Mouse (Mus musculus): ENCODE results near the gene Igdcc3. TPM values are rescaled to one million over a fixed set of nuclear protein-coding genes. Genes with fewer than 3 reads are reported as not detected.

Gene Igdcc3
- polyA plus RNA-seq, 1 experiment from 2014 or later: 17.0 TPM

- no peak overlapping the region for H3K4me2 ChIP-seq (ENCODE audit: low read depth, low read length)
- peak; percentile 35; the same call in 1 of the 2 replicates for ATAC-seq (replicated peaks; ENCODE audit: insufficient number of reproducible peaks, low FRiP score, low TSS enrichment, low read depth)
Observed at GRCm38 (mm10) chr9:65196738-65197569, 56.0 kb downstream of the Igdcc3 start.

GRCm38 (mm10) chr9:65197826-65198225 lies 56.8 kb downstream of the Igdcc3 start:
- DNase-seq (ENCODE audit: low spot score) (no peak), ATAC-seq (replicated peaks; ENCODE audit: insufficient number of reproducible peaks, low FRiP score, low TSS enrichment, low read depth) (no peak)
- H3K36me3 ChIP-seq (replicated peaks; ENCODE audit: control insufficient read depth, insufficient read depth, low read depth, low read length): no peaks in the 10 kb centered on the region
- H3K9ac ChIP-seq (replicated peaks; ENCODE audit: low read length): no peak overlapping the region
- H3K4me1 ChIP-seq (ENCODE audit: control insufficient read depth, insufficient read depth, low read length): peaks cover 8% of the 10 kb centered on the region
- no peaks in the 10 kb centered on the region for H3K9me3 ChIP-seq (replicated peaks; ENCODE audit: control insufficient read depth, low read length)
- no peaks in the 10 kb centered on the region for H3K27me3 ChIP-seq (ENCODE audit: control insufficient read depth, insufficient read depth, low read length)
- WGBS: 87% methylated on average over 6 of the region's 6 CpGs
- H3K4me3 ChIP-seq (ENCODE audit: low read depth, low read length): no peak overlapping the region
- H3K4me2 ChIP-seq (ENCODE audit: low read depth, low read length): no peak overlapping the region
- H3K27ac ChIP-seq (replicated peaks; ENCODE audit: low read depth, low read length): no peak overlapping the region

More at GRCm38 (mm10) chr9:65196738-65197569, 56.0 kb downstream of the Igdcc3 start:
- Histone ChIP-seq H3K9me3 (replicated peaks; ENCODE audit: control insufficient read depth, low read length) (no peaks in the 10 kb centered on the region), H3K9ac (replicated peaks; ENCODE audit: low read length) (no peak overlapping the region; the same call in 1 of the 2 replicates), H3K27ac (replicated peaks; ENCODE audit: low read depth, low read length) (0 out of 2 replicates have a peak overlapping the region, but pooled peaks have one; percentile 20), H3K36me3 (replicated peaks; ENCODE audit: control insufficient read depth, insufficient read depth, low read depth, low read length) (no peaks in the 10 kb centered on the region), H3K27me3 (ENCODE audit: control insufficient read depth, insufficient read depth, low read length) (no peaks in the 10 kb centered on the region), H3K4me1 (ENCODE audit: control insufficient read depth, insufficient read depth, low read length) (peaks cover 9% of the 10 kb centered on the region), H3K4me3 (ENCODE audit: low read depth, low read length) (no peak overlapping the region)
- 21% methylated on average over 26 of the region's 26 CpGs for WGBS
- DNase-seq (ENCODE audit: low spot score): peak; percentile 93

- Histone ChIP-seq H3K4me1 (ENCODE audit: control insufficient read depth, insufficient read depth, low read length) (peaks cover 8% of the 10 kb centered on the region), H3K27ac (replicated peaks; ENCODE audit: low read depth, low read length) (no peak overlapping the region), H3K4me2 (ENCODE audit: low read depth, low read length) (no peak overlapping the region), H3K4me3 (ENCODE audit: low read depth, low read length) (no peak overlapping the region), H3K27me3 (ENCODE audit: control insufficient read depth, insufficient read depth, low read length) (no peaks in the 10 kb centered on the region), H3K9me3 (replicated peaks; ENCODE audit: control insufficient read depth, low read length) (no peaks in the 10 kb centered on the region), H3K36me3 (replicated peaks; ENCODE audit: control insufficient read depth, insufficient read depth, low read depth, low read length) (no peaks in the 10 kb centered on the region), H3K9ac (replicated peaks; ENCODE audit: low read length) (no peak overlapping the region; the same call in 1 of the 2 replicates)
- DNase-seq (ENCODE audit: low spot score) (no peak), ATAC-seq (replicated peaks; ENCODE audit: insufficient number of reproducible peaks, low FRiP score, low TSS enrichment, low read depth) (no peak)
- 62% methylated on average over 7 of the region's 7 CpGs for WGBS
Observed at GRCm38 (mm10) chr9:65199723-65200122, 58.7 kb downstream of the Igdcc3 start.

- no peaks in the 10 kb centered on the region for H3K9me3 ChIP-seq (replicated peaks; ENCODE audit: control insufficient read depth, low read length)
- no peak overlapping the region for H3K9ac ChIP-seq (replicated peaks; ENCODE audit: low read length)
- no peak for ATAC-seq (replicated peaks; ENCODE audit: insufficient number of reproducible peaks, low FRiP score, low TSS enrichment, low read depth)
- H3K4me3 ChIP-seq (ENCODE audit: low read depth, low read length): no peak overlapping the region
- no peak overlapping the region for H3K4me2 ChIP-seq (ENCODE audit: low read depth, low read length)
- H3K4me1 ChIP-seq (ENCODE audit: control insufficient read depth, insufficient read depth, low read length): peaks cover 3% of the 10 kb centered on the region
- no peaks in the 10 kb centered on the region for H3K27me3 ChIP-seq (ENCODE audit: control insufficient read depth, insufficient read depth, low read length)
- H3K36me3 ChIP-seq (replicated peaks; ENCODE audit: control insufficient read depth, insufficient read depth, low read depth, low read length): no peaks in the 10 kb centered on the region
- DNase-seq (ENCODE audit: low spot score): no peak
- H3K27ac ChIP-seq (replicated peaks; ENCODE audit: low read depth, low read length): no peak overlapping the region
- WGBS: 79% methylated on average over 1 of the region's 1 CpGs
Observed at GRCm38 (mm10) chr9:65200606-65201005, 59.6 kb downstream of the Igdcc3 start.

- Histone ChIP-seq H3K27me3 (ENCODE audit: control insufficient read depth, insufficient read depth, low read length) (no peaks in the 10 kb centered on the region), H3K36me3 (replicated peaks; ENCODE audit: control insufficient read depth, insufficient read depth, low read depth, low read length) (no peaks in the 10 kb centered on the region), H3K4me1 (ENCODE audit: control insufficient read depth, insufficient read depth, low read length) (no peaks in the 10 kb centered on the region), H3K27ac (replicated peaks; ENCODE audit: low read depth, low read length) (no peak overlapping the region), H3K9me3 (replicated peaks; ENCODE audit: control insufficient read depth, low read length) (no peaks in the 10 kb centered on the region), H3K4me2 (ENCODE audit: low read depth, low read length) (no peak overlapping the region), H3K9ac (replicated peaks; ENCODE audit: low read length) (no peak overlapping the region), H3K4me3 (ENCODE audit: low read depth, low read length) (no peak overlapping the region)
- DNase-seq (ENCODE audit: low spot score): peak; percentile 55
- ATAC-seq (replicated peaks; ENCODE audit: insufficient number of reproducible peaks, low FRiP score, low TSS enrichment, low read depth): no peak
- 42% methylated on average over 3 of the region's 3 CpGs for whole genome bisulfite sequencing
Observed at GRCm38 (mm10) chr9:65201021-65201380, 60.0 kb downstream of the Igdcc3 start.

- Histone ChIP-seq H3K4me2 (ENCODE audit: low read depth, low read length) (peak overlapping the region; percentile 44), H3K9ac (replicated peaks; ENCODE audit: low read length) (peak overlapping the region; percentile 48; the same call in 1 of the 2 replicates), H3K4me1 (ENCODE audit: control insufficient read depth, insufficient read depth, low read length) (no peaks in the 10 kb centered on the region), H3K27ac (replicated peaks; ENCODE audit: low read depth, low read length) (peak overlapping the region; percentile 52; the same call in 1 of the 2 replicates), H3K4me3 (ENCODE audit: low read depth, low read length) (peak overlapping the region; percentile 27; the same call in 1 of the 2 replicates), H3K27me3 (ENCODE audit: control insufficient read depth, insufficient read depth, low read length) (no peaks in the 10 kb centered on the region), H3K36me3 (replicated peaks; ENCODE audit: control insufficient read depth, insufficient read depth, low read depth, low read length) (no peaks in the 10 kb centered on the region), H3K9me3 (replicated peaks; ENCODE audit: control insufficient read depth, low read length) (no peaks in the 10 kb centered on the region)
- WGBS: under 1% methylated on average over 18 of the region's 18 CpGs
- peak; percentile 84 for ATAC-seq (replicated peaks; ENCODE audit: insufficient number of reproducible peaks, low FRiP score, low TSS enrichment, low read depth)
- peak; percentile 92 for DNase-seq (ENCODE audit: low spot score)
Observed at GRCm38 (mm10) chr9:65201381-65202164, 60.6 kb downstream of the Igdcc3 start.

- H3K4me3 ChIP-seq (ENCODE audit: low read depth, low read length): peak overlapping the region; percentile 27; the same call in 1 of the 2 replicates
- no peaks in the 10 kb centered on the region for H3K4me1 ChIP-seq (ENCODE audit: control insufficient read depth, insufficient read depth, low read length)
- peak overlapping the region; percentile 52; the same call in 1 of the 2 replicates for H3K27ac ChIP-seq (replicated peaks; ENCODE audit: low read depth, low read length)
- WGBS: 20% methylated on average over 9 of the region's 11 CpGs
- ATAC-seq (replicated peaks; ENCODE audit: insufficient number of reproducible peaks, low FRiP score, low TSS enrichment, low read depth) (no peak), DNase-seq (ENCODE audit: low spot score) (no peak)
- H3K9me3 ChIP-seq (replicated peaks; ENCODE audit: control insufficient read depth, low read length): no peaks in the 10 kb centered on the region
- H3K36me3 ChIP-seq (replicated peaks; ENCODE audit: control insufficient read depth, insufficient read depth, low read depth, low read length): no peaks in the 10 kb centered on the region
- H3K27me3 ChIP-seq (ENCODE audit: control insufficient read depth, insufficient read depth, low read length): no peaks in the 10 kb centered on the region
- H3K9ac ChIP-seq (replicated peaks; ENCODE audit: low read length): peak overlapping the region; percentile 48; the same call in 1 of the 2 replicates
- peak overlapping the region; percentile 44 for H3K4me2 ChIP-seq (ENCODE audit: low read depth, low read length)
Observed at GRCm38 (mm10) chr9:65202165-65202754, 61.3 kb downstream of the Igdcc3 start.

Data from embryonic facial prominence, embryonic 11.5 days (tissue).